Mouse (Mus musculus) embryonic facial prominence, embryonic 10.5 days (tissue): ENCODE results near the gene Ctcf. TPM values are rescaled to one million over a fixed set of nuclear protein-coding genes. Genes with fewer than 3 reads are reported as not detected.

Experiments
- DNase-seq: peaks from one replicate; pipeline ENCODE4 v3.0.0-alpha.2; 2017; ENCODE audit warnings: low spot score
- H3K27ac ChIP-seq: fragments of 300-500 bp; sonication (generic); replicated peaks from 2 replicates; pipeline ENCODE4 v1.5.1; 2016; ENCODE audit warnings: mild to moderate bottlenecking
- H3K27me3 ChIP-seq: fragments of 300-500 bp; sonication (generic); replicated peaks from 2 replicates; pipeline ENCODE4 v1.6.1; 2016; ENCODE audit warnings: low read depth, mild to moderate bottlenecking; ENCODE audit not compliant: poor library complexity, severe bottlenecking
- H3K36me3 ChIP-seq: fragments of 300-500 bp; sonication (generic); replicated peaks from 2 replicates; pipeline ENCODE4 v1.6.1; 2016; ENCODE audit warnings: mild to moderate bottlenecking, moderate library complexity
- H3K4me1 ChIP-seq: fragments of 300-500 bp; sonication (generic); 2 replicates; pipeline ENCODE4 v1.6.1; 2016
- H3K4me3 ChIP-seq: fragments of 300-500 bp; sonication (generic); 2 replicates; pipeline ENCODE4 v1.5.1; 2016; ENCODE audit warnings: mild to moderate bottlenecking, moderate library complexity
- H3K9me3 ChIP-seq: fragments of 300-500 bp; sonication (generic); 2 replicates; pipeline ENCODE4 v1.6.1; 2016; ENCODE audit warnings: mild to moderate bottlenecking
- WGBS: fragments of 180-500 bp; shearing (Covaris S2); methylation state at CpG from one replicate; pipeline ENCODE4 v1.1.7; 2016; 5-methylcytosine and 5-hydroxymethylcytosine counted together
- polyA plus RNA-seq: library from polyadenylated mRNA; unstranded; fragments of >200 nt; fragmentation: Nextera tagmentation; extraction: Ambion mirVana; gene quantifications from 2 replicates; pipeline ENCODE4 v1.2.1, GENCODE M21; 2016

Gene Ctcf
- polyA plus RNA-seq, 1 experiment from 2014 or later = 137 TPM

DNA sequence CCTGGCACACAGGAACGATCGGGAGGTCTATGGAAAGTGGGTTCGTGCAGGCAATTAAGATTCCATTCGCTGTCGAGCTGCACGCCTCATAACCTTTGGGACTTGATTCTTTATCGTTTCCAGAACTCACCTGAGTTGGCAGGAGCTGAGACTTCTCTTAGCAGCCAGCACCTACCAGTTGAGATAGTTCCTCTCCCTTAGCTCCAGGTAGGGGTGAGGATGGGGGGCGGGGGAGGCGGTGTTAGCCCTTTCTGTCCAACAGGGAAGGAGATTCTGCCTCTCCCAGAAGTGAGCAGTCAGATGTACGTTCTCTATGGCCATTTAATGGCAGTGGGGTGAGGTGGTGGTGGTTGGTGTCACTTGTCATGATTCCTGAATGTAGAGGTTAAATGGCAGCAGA is 29.3 kb upstream of the Ctcf start:
- no peaks in the 10 kb centered on the region for H3K9me3 ChIP-seq
- H3K27ac ChIP-seq = peak overlapping the region; percentile 73; the same call in 1 of the 2 replicates
- DNase-seq = no peak
- peaks cover 39% of the 10 kb centered on the region for H3K4me1 ChIP-seq
- H3K4me3 ChIP-seq = peak overlapping the region; percentile 89
- H3K27me3 ChIP-seq = peaks cover 24% of the 10 kb centered on the region
- 8% methylated on average over 10 of the region's 10 CpGs for WGBS
- H3K36me3 ChIP-seq = no peaks in the 10 kb centered on the region

- no peak overlapping the region for H3K27ac ChIP-seq
- H3K27me3 ChIP-seq = peaks cover 31% of the 10 kb centered on the region
- no peaks in the 10 kb centered on the region for H3K36me3 ChIP-seq
- 25% methylated on average over 4 of the region's 4 CpGs for WGBS
- H3K4me3 ChIP-seq = no peak overlapping the region; the same call in 1 of the 2 replicates
- H3K4me1 ChIP-seq = peaks cover 39% of the 10 kb centered on the region
- no peaks in the 10 kb centered on the region for H3K9me3 ChIP-seq
- DNase-seq = peak; percentile 46
Observed at GRCm38 (mm10) chr8:105607684-105608083, 28.7 kb upstream of the Ctcf start.

GRCm38 (mm10) chr8:105609355-105609754 is 27.0 kb upstream of the Ctcf start:
- 81% methylated on average over 2 of the region's 2 CpGs for WGBS
- Histone ChIP-seq H3K27me3 (peaks cover 34% of the 10 kb centered on the region), H3K4me3 (no peak overlapping the region), H3K9me3 (no peaks in the 10 kb centered on the region), H3K27ac (no peak overlapping the region), H3K36me3 (no peaks in the 10 kb centered on the region), H3K4me1 (peaks cover 52% of the 10 kb centered on the region)
- no peak for DNase-seq

DNA sequence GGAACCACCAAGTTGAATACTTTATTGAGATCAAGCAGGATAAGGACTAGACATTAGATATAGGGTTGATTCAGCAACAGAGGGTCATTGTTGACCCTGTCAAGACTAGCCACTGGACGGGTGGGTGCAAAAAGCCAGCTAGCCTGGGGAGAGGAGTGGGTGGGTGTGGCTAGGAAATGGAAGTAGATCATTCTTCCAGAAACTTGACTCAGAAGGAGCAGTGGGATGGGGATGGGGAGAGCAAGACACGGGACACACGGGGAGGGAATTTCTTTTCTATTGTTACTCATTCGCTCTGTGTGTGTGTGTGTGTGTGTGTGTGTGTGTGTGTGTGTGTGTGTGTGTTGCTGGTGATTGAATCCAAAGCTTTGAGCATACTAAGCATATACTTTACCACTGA is 26.6 kb upstream of the Ctcf start:
- Histone ChIP-seq H3K4me1 (peaks cover 52% of the 10 kb centered on the region), H3K36me3 (peaks cover under 1% of the 10 kb centered on the region; the same call in 1 of the 2 replicates), H3K9me3 (no peaks in the 10 kb centered on the region), H3K4me3 (no peak overlapping the region), H3K27ac (no peak overlapping the region), H3K27me3 (peaks cover 36% of the 10 kb centered on the region)
- WGBS = 77% methylated on average over 4 of the region's 4 CpGs
- no peak for DNase-seq

DNA sequence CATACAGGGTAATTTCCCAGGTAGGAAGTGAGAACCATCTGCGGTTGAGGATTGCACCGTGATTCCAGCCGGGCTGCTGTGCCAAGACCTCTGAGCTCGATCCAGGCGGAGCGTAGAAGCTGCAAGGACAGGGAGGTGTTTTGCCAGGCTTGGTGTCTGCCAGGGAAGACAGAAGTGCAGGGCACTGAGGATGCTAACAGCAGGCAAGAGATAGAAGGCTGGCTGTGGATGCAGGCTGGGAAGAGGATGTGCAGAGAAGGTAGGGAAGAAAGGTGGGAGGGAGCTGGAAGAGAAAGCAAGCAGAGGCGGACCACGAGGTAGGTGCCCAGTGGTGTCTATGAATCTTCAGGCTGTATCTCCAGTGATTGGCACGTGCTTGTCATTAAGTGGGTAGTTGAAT is 24.5 kb upstream of the Ctcf start:
- 88% methylated on average over 9 of the region's 9 CpGs for WGBS
- no peaks in the 10 kb centered on the region for H3K9me3 ChIP-seq
- H3K4me1 ChIP-seq = peaks cover 33% of the 10 kb centered on the region
- H3K27ac ChIP-seq = no peak overlapping the region
- DNase-seq = no peak
- no peak overlapping the region for H3K4me3 ChIP-seq
- H3K27me3 ChIP-seq = peaks cover 46% of the 10 kb centered on the region
- H3K36me3 ChIP-seq = peaks cover 21% of the 10 kb centered on the region

DNA sequence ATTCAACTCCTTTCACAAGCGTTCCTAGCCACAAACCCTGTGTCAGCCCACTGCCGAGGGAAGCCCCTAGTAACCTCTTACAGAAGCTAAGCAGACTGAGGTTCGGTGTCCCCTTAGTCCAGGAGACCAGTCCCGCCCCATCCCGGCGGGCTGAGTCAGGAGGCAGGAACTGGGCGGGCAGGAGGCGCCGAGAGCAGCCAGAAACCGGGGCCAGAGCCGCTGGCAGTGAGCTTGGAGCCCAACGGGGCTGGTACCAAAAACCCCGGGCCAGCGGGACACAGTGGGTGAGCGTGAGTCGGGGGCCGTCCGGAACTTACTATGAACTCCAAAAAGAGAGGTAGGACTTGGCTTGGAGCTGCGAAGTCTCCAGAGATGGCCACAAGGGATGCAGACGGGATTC is 23.3 kb upstream of the Ctcf start:
- Histone ChIP-seq H3K9me3 (no peaks in the 10 kb centered on the region), H3K27me3 (peaks cover 46% of the 10 kb centered on the region), H3K4me1 (peaks cover 21% of the 10 kb centered on the region), H3K4me3 (peak overlapping the region; percentile 71), H3K27ac (no peak overlapping the region), H3K36me3 (peaks cover 33% of the 10 kb centered on the region)
- DNase-seq = peak; percentile 33
- 3% methylated on average over 20 of the region's 20 CpGs for WGBS

- Histone ChIP-seq H3K27ac (peak overlapping the region; percentile 52; the same call in 1 of the 2 replicates), H3K27me3 (peaks cover 46% of the 10 kb centered on the region), H3K4me3 (peak overlapping the region; percentile 71), H3K4me1 (peaks cover 20% of the 10 kb centered on the region), H3K9me3 (no peaks in the 10 kb centered on the region), H3K36me3 (peaks cover 43% of the 10 kb centered on the region)
- DNase-seq = peak; percentile 74
- under 1% methylated on average over 50 of the region's 50 CpGs for WGBS
Observed at GRCm38 (mm10) chr8:105613830-105614511, 22.4 kb upstream of the Ctcf start.

DNA sequence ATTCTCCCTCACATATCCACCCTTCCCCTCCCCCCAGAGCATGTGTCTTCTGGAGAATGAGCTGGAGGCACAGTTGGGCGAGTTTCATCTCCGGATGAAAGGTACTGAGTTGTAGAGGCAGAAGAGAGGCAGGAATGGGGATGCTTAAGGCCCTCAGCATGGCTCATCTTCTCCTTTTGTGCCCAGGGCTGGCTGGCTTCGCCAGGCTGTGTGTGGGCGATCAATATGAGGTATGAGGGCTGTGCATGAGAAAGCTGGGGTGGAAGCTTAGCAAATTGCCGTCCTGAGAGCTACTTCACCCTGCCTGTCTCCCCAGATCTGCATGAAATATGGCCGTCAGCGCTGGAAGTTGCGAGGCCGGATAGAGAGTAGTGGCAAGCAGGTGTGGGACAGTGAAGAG is 20.4 kb upstream of the Ctcf start:
- no peak overlapping the region for H3K4me3 ChIP-seq
- WGBS = 89% methylated on average over 9 of the region's 9 CpGs
- H3K27ac ChIP-seq = no peak overlapping the region

DNA sequence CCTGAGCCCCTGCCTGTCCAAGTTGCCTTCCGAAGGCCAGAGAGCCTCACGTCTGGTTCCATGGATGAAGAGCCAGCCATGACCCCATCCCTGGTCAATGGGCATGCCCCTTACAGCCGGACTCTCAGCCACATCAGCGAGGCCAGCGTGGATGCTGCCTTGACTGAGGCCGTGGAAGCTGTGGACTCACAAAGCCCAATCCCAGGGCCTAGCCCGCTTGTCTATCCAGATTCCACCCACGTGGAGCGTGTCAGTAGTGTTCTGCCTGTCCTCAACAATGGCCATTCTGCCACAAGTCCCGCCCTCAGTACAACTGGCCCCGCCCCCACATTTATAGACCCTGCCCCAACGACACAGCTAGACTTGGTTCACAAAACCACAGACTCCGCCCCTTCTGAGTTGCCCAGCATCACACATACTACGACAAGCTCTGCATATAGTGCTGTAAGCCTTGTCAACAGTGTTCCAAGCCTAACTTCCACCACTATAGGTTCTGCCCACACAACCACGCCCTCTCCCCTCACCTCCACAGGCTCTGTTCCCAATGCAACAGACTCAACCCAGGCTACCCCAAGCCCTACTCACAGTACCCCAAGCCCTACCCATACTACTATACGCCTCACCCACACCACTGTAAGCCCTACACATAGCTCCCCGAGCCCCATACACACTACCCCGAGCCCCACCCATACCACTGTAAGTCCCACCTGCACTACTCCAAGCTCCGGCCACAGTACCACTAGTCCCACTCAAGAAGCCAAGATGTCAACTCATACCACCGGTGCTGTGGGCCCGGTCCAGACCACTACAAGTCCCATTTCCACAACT is 18.7 kb upstream of the Ctcf start:
- H3K4me1 ChIP-seq = peaks cover 33% of the 10 kb centered on the region
- H3K9me3 ChIP-seq = no peaks in the 10 kb centered on the region
- no peak for DNase-seq
- peaks cover 78% of the 10 kb centered on the region for H3K36me3 ChIP-seq
- peaks cover 30% of the 10 kb centered on the region for H3K27me3 ChIP-seq
- no peak overlapping the region for H3K27ac ChIP-seq
- H3K4me3 ChIP-seq = no peak overlapping the region
- WGBS = 89% methylated on average over 21 of the region's 21 CpGs

More for the DNA sequence above, 20.4 kb upstream of the Ctcf start:
- peaks cover 20% of the 10 kb centered on the region for H3K4me1 ChIP-seq
- H3K9me3 ChIP-seq = no peaks in the 10 kb centered on the region
- peaks cover 62% of the 10 kb centered on the region for H3K36me3 ChIP-seq
- H3K27me3 ChIP-seq = peaks cover 46% of the 10 kb centered on the region
- DNase-seq = no peak

GRCm38 (mm10) chr8:105618279-105618634 is 18.1 kb upstream of the Ctcf start:
- peaks cover 33% of the 10 kb centered on the region for H3K4me1 ChIP-seq
- 93% methylated on average over 5 of the region's 5 CpGs for WGBS
- DNase-seq = no peak
- peaks cover 24% of the 10 kb centered on the region for H3K27me3 ChIP-seq
- H3K9me3 ChIP-seq = no peaks in the 10 kb centered on the region
- no peak overlapping the region for H3K4me3 ChIP-seq
- no peak overlapping the region for H3K27ac ChIP-seq
- peaks cover 80% of the 10 kb centered on the region for H3K36me3 ChIP-seq

- DNase-seq = no peak
- Histone ChIP-seq H3K27ac (no peak overlapping the region), H3K36me3 (peaks cover 86% of the 10 kb centered on the region), H3K9me3 (no peaks in the 10 kb centered on the region), H3K4me3 (no peak overlapping the region), H3K27me3 (peaks cover 18% of the 10 kb centered on the region), H3K4me1 (peaks cover 35% of the 10 kb centered on the region)
- WGBS = 92% methylated on average over 19 of the region's 19 CpGs
Observed at GRCm38 (mm10) chr8:105618892-105619591, 17.3 kb upstream of the Ctcf start.

DNA sequence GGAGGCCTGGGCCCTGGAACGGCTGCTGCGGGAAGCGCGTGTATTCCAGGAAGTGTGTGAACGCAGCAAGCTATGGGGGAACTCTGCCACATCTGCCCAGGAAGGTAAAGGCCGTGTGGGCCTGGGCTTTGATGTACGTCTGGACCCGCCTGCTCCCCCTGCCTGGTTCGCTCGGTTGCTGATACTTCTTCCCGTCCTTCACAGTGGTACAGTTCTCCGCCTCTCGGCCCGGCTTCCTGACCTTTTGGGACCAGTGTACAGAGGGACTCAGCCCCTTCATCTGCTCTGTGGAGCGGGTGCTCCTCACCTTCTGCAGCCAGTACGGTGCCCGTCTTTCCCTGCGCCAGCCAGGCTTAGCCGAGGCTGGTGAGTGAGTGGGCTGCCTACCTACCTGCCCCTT is 16.2 kb upstream of the Ctcf start:
- peaks cover 6% of the 10 kb centered on the region for H3K27me3 ChIP-seq
- DNase-seq = no peak
- peaks cover 38% of the 10 kb centered on the region for H3K4me1 ChIP-seq
- no peaks in the 10 kb centered on the region for H3K9me3 ChIP-seq
- no peak overlapping the region for H3K4me3 ChIP-seq
- H3K27ac ChIP-seq = no peak overlapping the region
- WGBS = 84% methylated on average over 19 of the region's 19 CpGs
- peaks cover 81% of the 10 kb centered on the region for H3K36me3 ChIP-seq
